ENCODE assay signal across 15 mouse cellular contexts in genomic region chr16:94566124-94566523, GRCm38 (mm10).
"Had no signal": no experiment of that assay in that cellular context is flagged by ENCODE, and none has a peak within 500 bp of the region (broad histone marks: within the 10 kb centered on the region; RNA-seq: fewer than 3 reads in every experiment).

No protein-coding gene starts in this region.

- H3K4me3 ChIP-seq: limb, embryonic 15.5 days; liver, embryonic 15.5 days; midbrain, embryonic 10.5 days; myocyte; neural tube, embryonic 15.5 days had no signal

- H3K36me3 ChIP-seq: limb, embryonic 15.5 days; liver, embryonic 15.5 days; midbrain, embryonic 10.5 days; neural tube, embryonic 15.5 days had no signal

- H3K27me3 ChIP-seq: limb, embryonic 15.5 days; liver, embryonic 15.5 days; neural tube, embryonic 15.5 days had no signal

- H3K9me3 ChIP-seq: limb, embryonic 15.5 days; liver, embryonic 15.5 days; midbrain, embryonic 10.5 days; neural tube, embryonic 15.5 days had no signal

- H3K9ac ChIP-seq: limb, embryonic 15.5 days; liver, embryonic 15.5 days; neural tube, embryonic 15.5 days had no signal

- DNase-seq: kidney, adult 2 months; kidney, postnatal 36 days; layer of hippocampus, adult 9-11 months; layer of hippocampus, postnatal 36 days; lung, postnatal 4 days; midbrain, embryonic 14.5 days; right cerebral cortex, adult 18-20 months; right cerebral cortex, postnatal 25 days; thymus, adult 2 months; thymus, postnatal 25 days had no signal

- H3K27ac ChIP-seq: limb, embryonic 15.5 days; liver, embryonic 15.5 days; midbrain, embryonic 10.5 days; neural tube, embryonic 15.5 days had no signal

- H3K4me2 ChIP-seq: limb, embryonic 15.5 days; liver, embryonic 15.5 days; neural tube, embryonic 15.5 days had no signal
